Mouse (Mus musculus) ZHBTc4 (cell line): Measurements from ENCODE around the gene Rnf220.

Experiments used
- DNase-seq: peaks from one replicate; pipeline ENCODE4 v3.0.0-alpha.2; 2011; ENCODE audit warnings: low read depth, low spot score

Gene Rnf220

DNA sequence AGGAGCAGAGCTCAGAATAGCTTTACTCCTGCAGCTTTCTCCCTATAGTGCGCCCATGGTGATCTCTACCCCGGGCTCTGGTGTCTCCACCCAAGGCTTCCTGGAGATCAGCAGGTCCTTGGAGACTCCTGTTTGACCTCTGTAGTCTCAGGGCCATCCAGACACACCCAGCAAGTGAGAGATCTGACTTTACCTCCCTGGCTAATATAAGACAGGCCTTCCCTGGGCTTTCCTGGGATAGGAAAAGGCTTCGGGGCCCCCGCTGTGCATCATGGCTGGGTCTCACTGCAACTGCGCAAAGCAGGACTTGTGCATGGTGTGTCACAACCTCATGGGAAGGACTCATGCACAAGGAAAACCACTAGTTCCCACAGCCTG lies 116.3 kb downstream of the Rnf220 start:
- DNase-seq, result peak; percentile 81

DNA sequence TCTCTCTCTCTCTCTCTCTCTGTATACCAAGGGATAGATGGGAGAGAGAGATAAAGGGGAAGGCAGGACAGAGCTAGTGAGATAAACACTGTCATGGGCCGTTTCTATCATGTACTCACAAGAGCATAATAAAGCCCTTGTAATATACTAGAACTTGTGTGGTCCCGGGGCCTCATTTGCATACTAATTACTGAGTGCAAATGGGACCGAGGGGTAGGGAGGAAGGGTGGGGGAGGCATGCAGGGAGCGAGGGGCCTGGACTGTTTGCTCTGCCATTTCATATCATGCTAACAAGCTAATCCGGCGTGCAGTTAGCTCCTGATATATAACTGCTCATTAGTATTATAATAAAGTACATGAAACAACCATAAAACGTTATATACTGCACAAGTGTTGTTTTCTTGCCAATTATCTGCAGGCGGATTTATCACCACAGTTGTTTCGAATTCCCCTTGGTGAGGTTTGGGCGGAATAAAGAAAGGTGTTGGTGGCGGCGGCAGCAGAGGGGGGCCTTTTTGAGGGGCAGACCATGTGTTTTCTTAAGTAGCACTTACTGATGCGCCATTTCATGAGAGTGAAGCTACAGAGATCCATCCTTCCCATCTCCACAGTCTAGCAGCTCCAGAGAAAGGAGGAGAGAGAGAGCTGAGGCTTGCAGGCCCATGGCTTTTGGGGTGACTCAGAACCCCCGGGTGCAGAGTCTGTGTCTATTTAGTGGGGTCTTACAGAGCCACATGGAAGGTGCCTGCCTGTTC lies 116.9 kb downstream of the Rnf220 start:
- DNase-seq, result no peak

DNA sequence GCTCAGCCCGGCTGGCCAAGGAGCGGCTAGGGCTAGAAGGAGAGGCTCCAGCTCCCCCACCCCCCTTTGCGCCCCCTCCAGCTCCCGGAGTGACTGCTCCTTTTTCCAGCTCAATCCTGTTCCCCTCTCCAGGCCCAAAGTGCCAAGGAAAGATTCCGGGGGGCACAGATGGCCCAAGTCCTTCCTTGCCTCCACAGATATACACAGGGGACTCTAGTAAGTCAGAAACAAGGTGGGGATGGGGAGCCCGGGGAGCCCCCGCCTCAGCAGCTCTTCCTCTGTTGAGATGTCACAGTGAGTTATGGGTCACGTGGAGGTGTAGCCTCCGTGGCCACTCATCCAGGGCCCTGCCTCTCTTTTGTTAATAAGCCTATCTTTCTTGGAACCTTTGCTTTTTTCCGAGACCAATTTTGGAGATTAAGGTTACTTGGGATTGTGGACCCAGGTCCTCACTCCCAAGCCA lies 122.7 kb downstream of the Rnf220 start:
- DNase-seq, result no peak

DNA sequence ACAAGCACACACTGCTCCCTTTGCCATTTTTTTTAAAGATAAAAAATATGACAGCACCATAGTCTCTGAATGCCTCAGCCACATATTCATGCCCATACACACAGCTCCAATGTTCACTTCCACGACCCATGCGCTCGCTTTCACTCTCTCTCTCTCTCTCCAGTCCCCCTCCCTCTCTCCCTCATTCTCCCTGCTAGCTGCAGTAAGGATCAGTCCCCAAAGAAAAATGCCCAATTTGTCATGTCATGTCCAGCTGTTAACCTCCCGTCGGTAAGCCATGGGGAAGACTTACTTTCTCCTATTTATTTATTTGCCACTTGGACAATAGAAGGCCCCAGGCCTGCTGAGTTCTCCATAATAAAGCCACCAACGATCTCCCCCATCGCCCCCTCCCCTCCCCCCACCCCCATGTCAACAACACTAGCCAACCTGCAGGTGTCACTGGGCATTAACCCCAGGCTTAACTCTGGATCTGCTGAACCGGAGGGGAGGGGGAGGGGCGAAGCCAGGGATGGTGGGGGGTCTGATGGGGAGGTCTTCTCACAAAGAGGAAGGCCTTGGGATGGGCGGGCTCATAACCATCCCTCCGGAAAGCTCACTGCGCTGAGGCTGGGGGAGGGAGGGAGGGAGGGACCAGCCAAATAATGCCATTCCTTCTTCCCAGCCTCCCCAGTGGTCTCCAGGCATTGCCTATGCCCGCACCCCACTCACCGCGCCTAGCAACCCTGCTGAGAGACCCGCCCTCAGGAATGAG lies 123.4 kb downstream of the Rnf220 start:
- peak; percentile 99 for DNase-seq

DNA sequence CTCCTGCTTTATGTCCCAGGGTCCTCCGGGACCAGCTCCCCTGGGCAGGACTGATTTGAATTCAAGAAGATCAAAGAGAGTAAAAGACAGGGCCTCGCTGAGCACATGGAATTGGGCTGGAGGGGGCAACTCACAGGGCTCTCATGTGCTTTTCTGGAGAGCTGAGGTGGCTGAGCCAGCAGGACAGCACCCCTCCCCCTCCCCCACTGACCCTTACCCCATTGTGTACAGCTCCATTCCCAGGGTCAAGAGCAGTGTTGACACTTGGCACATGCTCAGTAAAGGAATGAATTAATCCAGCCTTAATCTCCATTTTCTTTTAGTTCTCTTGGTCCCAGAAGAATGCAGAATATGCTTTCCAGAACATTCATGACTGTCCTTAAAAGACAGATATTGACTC lies 125.0 kb downstream of the Rnf220 start:
- DNase-seq, result no peak

DNA sequence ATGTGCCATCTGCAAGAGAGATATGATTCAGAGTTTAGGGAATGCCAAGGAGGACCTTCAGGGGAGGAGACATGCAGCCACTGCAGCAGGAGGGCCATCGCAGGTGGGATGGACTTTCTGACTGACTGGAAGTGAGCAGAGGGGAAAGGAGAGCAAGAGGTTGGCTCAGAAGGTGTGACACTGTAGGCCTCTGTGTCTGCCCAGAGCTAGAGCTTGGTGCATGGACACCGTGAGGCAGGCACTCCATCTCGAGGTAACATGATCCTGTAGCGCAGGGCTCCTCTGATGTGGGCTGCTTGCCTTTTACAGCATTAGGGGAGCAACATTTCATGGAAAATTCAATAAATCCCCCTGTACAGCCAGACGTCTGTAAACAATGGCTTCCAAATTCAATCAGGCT lies 126.5 kb downstream of the Rnf220 start:
- DNase-seq, result no peak

DNA sequence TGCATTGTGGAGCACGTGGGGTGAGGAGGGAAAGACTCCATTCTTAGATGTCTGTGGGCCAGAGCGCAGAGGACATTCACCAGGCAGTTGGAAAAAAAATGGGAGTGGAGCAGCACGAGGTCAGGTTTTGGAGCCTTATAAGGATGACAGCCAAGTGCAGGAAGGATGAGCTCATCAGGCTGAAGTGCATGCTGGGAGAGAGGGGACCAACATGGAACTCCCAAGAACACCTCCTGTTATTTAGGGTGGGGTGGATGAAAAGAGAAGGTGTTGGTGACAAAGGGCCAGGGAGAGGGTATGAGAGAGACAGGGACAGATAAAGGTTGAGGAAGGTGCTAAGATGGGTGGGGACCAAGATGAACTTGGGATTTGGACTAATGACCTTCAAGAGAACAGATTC lies 127.3 kb downstream of the Rnf220 start:
- peak; percentile 74 for DNase-seq

DNA sequence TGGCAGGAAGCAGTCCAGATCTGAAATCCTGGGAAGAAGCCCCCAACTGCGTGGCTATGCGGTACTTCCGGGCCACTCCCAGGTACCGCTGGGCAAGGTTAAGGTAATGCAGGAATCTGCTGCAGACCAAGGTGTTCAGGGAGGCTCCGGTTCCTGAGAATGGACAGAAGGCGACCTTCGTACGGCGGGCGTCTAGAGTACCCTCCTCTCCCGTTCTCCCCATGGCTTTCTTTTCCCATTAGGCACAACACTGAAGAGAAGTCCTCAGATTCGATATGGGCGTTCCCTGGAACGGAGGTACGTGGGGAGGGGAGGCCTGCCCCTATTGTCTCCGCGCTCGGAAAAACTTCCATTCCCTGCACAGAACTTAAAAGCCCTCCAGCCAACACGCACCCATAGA lies 129.5 kb downstream of the Rnf220 start:
- peak; percentile 89 for DNase-seq

DNA sequence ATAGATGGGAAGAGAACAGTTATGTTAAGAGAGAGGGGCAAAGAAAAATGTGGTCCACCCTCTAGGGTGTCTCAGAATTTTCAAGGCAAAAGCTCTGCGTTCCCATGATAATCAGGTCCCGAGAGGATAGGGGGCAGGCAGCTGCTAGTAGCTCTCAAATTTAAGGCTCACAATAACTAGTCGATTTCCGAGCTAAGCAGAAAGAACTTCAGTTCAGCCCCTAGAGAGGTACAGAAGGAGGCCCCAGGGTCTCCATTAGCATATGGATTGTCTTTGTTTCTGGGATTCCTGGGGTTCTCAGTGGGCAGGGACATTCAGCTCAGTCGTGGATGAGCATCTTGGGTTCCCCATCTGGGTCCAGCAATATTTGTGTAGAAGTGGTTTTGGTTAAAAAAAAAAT lies 134.8 kb downstream of the Rnf220 start:
- DNase-seq, result no peak

DNA sequence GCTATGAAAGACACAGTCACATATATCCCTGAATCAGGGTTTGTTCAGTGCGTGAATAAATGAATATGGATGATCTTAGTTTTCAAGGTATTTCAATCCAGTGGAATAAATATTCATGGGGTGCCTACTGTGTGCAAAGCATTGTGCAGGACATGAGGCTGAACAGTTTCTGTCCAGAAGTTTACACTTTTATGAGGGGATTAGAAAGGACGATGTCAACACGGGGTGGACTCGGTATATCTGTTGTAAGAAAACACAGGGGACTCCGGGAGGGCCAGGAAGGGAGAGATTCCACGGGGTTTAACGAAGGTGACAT lies 135.3 kb downstream of the Rnf220 start:
- DNase-seq, result no peak

DNA sequence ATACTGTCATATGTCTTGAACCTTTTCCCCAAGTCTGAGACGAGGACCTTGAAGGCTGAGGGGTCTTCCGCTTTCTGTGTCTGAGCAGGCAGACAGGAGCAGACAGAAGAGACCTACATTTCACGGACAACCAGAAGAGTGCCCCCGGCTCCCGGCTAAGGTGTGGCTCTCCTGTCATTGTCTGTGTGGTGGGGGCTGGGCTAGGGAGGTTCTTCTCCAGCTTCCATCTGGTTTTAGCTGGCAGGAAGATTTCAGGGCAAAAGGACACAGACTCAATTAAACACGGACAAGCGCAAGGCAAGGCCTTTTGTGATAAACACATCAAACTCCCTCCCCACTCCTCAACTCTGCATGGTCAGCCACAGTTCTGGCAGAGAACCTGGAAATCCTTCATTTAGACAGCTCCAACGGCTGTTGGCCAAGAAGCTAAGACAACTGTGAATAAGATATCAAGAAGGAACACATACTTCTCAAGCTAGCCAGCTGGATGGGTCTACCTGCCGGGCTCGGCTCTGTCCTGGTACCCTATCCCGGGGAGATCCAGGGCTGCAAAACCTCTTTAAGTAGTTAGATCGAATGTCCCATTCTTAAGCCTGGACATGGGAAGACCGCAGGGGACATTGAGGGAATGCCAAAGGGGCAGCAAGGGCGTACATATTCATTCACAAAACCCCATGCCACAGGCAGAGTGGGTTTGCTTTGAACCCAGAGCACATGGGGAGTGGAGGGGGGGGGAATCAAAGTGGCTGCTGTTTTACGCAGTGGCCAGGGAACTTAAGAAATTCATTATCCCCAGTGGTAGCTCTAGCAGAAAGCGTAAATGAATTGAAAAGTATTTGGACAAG lies 135.9 kb downstream of the Rnf220 start:
- peak; percentile 87 for DNase-seq

DNA sequence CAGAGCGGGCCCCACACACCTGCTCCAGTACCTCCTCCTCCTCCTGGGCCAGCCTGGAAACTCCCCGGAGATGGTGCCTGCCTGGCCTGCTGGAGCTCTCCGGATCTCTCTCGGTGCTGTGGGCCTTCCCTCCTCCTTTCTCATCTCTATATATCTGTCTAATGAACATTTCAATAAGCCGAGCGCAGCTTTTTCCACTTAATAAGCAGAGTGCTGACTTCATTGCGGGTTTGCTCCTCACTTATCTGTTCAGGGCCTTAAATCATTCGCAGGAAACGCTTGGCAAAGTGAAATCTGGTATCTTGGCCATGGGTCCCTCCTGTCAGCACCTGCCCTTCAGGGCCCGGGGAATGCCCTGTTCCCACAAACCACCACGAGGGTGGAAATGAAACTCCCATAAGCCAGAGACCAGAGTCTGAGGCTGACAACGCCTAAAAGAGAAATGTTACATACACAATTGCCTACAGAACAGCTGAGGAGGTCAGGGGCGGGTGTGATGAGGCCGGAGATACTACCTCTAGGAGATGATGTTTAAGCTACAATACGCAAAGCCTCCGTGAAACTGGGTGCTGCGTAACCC lies 137.0 kb downstream of the Rnf220 start:
- DNase-seq, result no peak

DNA sequence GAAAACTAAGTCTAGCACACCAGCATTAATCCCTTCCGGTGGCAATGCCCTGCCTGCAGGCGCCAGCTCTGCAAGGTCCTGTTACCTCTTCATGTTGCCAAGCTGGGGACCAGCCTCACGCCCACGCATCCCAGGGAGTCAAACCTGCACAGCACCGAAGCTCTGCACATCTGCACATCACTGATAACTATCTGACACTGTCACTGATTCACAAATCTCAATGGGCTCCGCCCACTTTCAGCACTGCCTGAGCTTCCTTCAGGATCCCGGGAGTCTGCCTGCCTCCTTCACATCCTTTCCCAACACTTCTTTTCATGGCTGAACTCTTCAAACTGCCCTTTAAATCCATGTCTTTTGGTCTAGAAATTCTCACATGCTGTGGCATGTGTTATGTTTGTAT lies 138.9 kb downstream of the Rnf220 start:
- no peak for DNase-seq

DNA sequence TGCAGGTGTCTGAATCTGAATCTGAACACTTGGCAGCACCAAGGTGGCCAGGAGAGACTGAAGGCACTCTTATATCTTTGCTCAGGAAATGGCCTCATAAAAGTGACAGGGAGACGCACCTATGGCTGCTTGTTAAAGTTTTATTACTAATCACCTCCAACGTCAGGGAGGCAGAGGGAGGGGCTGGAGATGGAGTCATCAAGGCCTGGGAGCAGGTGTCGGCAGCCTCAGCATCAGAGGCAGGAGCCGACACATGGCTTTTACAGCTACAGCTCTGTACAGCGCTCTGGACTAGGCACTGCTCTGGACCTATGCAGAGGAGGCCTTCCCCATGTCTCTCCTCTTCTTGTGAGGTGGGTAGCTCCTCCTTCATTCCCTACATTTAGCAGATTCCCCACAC lies 139.7 kb downstream of the Rnf220 start:
- no peak for DNase-seq

DNA sequence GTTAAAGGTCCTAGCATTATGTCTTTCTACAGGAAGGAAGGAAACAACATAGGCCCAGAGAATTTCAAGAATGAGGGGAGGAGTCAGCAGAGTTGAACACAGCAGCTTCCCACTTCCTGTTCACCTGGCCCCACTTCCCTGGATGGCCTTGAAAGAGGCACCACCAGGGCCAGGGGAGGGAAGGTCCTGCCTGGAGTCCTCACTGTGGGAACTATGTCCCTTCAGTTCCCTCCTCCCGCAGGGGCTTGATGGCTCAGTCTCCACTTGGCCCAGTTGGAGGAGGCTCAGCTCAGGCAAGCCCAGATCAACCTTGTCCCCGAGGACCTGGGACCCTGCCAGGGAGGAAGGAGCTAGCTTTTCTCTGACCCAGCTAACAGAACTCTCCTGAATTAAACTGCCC lies 140.6 kb downstream of the Rnf220 start:
- peak; percentile 78 for DNase-seq

DNA sequence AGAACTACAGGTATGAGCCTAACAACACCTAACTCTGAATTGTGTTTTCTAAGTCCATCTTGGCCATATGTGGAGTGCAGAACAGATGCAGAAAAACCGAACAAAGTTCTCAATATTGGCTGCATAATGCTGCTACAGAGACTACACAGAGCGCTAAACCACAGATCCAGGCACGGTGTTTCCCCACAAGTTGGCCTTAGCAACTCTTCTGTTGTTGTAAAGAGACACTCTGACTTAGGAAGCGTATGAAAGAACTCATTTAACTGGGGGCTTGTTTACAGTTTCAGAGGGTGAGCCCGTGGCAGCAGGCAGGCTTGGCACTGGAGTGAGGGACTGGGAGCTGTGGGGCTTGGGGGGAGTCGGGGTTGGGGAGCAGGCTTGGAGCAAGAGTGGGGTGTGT lies 142.2 kb downstream of the Rnf220 start:
- DNase-seq, result no peak

DNA sequence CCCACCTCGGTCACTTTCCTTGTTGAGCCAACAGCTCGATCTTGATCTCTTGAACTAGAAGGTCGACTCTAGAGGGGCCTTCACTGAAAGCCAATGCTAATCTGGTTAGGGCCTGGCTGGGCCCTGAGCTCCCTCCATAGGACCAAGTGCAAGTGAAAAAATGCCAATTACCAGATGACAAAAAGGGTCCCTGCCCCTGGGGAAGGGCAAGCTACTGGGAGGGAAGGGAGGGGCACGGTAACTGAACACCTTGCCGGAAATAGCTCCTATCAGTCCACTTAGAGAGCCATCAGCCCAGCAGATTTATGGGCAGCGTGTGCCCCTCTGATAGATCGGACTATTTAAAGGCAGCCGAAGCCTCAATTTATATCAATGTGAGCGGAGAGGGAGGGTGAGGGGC lies 143.9 kb downstream of the Rnf220 start:
- DNase-seq, result peak; percentile 67

DNA sequence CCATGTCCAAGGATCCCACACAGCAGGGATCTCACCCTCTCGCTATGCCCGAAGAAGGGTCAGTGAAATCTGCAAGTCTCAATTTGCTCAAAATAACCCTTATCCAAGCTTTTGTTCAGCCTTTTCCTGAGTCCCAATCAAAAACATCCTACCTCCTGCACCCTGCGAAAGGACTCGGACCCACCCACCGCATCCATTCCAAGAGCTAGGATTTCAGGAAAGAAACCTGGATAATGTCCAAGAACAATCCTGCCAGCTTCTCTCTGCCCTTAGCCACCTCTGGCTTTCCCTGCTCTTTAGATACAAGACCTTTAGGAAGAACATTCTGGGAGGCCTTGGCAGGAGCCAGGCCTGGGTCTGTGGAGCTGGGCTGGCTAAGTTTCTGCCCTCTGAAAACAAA lies 144.8 kb downstream of the Rnf220 start:
- DNase-seq, result no peak

DNA sequence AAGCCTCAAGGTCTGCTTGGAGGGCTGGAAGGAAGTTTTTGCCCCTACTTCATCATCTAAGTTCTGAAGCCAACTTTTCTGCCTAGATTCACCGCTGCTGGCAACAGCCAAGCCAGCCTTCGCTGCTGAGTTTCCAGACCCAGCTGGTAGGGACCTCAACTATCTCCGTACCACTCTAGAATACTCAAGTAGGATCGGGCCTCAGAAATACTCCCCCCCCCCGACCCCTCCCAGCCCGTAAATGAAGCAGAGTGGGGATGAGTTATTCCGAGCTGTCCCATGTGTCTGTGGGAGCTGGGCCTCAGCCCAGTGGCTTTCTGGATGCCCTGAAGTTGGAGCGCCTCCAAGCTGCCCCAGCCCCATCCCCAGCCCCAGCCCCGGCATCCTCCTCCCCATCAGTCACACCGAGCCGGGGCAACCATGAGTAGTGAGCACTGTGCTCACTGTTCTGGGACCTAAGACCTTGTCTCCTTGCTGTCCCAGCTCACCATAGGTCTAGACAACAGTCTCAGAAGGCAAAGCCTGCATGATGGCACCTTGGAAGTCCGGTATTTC lies 146.6 kb downstream of the Rnf220 start:
- DNase-seq, result no peak

DNA sequence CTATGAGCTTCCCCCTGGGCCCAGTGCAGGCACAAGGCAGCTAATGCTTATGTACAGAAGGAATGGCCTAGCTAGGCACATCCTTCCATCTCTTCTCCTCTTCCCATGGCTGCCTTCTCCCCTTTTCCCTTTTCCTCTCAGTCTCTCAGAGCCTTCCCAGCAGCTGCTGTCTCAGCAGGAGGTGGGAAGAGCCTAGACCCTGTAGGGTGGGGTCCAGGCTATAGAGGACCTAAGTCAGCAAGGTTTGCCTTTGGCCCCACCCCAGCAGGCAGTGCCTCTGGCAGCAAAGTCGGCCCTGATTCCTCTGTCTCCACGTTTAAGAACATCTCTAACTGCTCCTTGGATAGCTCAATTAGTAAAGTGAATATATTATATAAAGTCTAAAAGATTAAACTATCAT lies 147.5 kb downstream of the Rnf220 start:
- DNase-seq, result peak; percentile 79

DNA sequence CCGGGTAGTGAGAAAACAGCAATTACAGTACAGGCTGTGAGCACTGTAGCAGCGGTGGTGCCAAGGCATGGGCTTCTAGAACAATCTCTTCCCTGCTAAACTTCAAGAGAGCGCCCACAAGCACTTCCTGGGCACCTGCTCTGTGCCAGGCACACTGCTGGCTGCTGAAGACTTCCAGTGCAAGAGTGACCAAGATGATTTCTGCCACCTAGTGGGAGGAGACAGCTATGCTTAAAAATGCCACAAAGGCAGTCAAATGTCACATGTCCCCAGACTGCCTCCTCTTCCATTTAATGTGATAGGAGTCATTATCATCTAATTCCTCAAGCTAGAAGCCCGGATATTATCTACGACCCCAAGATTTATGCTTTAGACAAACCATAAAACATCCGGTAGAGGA lies 150.8 kb downstream of the Rnf220 start:
- DNase-seq, result peak; percentile 75

DNA sequence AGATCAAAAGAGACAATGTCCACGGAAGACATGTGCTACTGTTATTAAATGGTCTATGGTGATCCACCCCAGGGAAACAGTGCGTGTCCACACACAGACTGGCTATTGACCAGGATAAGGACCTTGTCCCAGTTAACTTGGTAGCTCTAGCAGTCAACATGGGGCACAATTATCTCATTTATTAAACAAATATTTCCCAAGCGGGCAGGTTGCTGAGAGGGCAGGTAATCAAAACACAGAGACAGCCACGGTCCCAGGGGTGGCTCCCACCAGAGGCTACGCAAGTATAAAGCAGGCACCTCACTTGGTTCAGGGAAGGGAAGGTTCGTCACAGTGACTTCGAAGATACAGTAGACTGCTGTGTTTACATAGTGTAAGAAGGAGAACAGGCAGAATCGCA lies 153.5 kb downstream of the Rnf220 start:
- DNase-seq, result no peak
